Mouse (Mus musculus) neutrophil, adult 5-6 weeks (primary cell): Measurements from ENCODE around the gene Dclk1. TPM values are rescaled to one million over a fixed set of nuclear protein-coding genes. Genes with fewer than 3 reads are reported as not detected.

ENCODE experiments used
- ATAC-seq: fragments of 151-379, 151-347 bp; 2 replicates; pipeline ENCODE4 v1.8.0; 2017; ENCODE audit warnings: mild to moderate bottlenecking, moderate TSS enrichment; ENCODE audit not compliant: insufficient number of reproducible peaks, poor library complexity, low FRiP score, severe bottlenecking; ENCODE audit errors: extremely low read depth
- total RNA-seq: library from RNA; stranded (forward); fragments of 200-1000 nt; gene quantifications from 2 replicates; pipeline ENCODE4 v1.2.3, GENCODE M21; 2017

Gene Dclk1
- total RNA-seq, 1 experiment from 2014 or later = 0.23 TPM

DNA sequence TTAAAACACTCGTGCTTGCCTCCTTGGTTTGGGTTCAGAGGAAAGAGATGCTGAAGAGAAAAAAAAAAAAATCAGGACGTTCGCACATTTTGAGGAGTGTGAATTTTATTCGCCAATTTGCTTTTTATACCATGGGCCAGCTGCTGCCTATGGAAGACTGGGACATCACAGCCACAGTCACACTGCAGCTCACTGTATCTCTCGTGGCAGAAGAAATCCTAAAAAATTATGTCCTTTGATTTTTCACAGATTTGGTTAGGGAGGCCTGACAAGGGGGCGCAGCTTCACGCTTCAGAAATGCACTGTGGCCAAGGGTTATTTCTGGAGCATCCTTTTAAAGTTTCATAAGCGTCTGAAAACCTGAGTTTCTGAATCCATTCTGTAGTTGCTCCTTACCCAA lies 73.7 kb downstream of the Dclk1 start:
- ATAC-seq = no peak

GRCm38 (mm10) chr3:55318021-55318420 lies 75.9 kb downstream of the Dclk1 start:
- no peak for ATAC-seq

GRCm38 (mm10) chr3:55320572-55320971 lies 78.4 kb downstream of the Dclk1 start:
- no peak for ATAC-seq

DNA sequence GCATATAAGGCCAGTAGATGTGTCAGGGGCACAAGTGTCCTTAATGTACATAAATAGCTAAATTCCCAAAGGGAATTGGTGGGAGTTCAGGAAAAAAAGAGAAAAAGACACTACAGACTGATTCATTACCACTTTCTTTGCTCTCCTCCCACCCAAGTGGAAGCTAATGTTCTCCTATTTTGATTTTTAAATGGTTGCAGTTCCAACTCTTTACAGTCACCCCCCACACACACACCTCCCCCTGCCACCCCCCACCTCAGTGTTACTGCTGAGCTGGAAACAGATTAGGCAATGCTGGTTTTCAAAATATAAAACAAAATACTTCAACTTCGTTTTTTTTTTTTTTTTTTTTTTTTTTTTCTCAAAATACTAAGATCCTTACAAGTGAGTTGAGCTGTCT lies 81.9 kb downstream of the Dclk1 start:
- no peak for ATAC-seq

DNA sequence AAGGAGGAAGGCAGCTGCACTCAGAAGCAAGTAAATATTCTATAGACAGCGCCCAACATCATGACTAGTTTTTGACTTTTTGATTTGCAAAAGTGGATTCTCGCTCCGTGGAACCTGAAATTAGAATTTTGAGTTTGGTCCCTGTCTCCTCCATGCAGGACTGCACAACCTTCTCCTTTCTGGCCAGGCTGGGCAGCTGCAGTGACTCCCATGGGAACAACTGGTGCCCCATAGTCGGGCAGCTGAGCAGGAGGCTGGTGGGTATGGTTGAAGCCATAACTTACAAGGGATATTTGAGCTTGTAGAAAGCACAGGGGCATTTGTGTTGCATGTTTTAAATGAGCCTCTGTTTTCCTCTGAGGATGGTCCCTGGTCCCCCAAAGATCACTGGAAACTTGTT lies 88.3 kb downstream of the Dclk1 start:
- ATAC-seq = no peak

- no peak for ATAC-seq
Observed at GRCm38 (mm10) chr3:55331694-55332093, 89.5 kb downstream of the Dclk1 start.

DNA sequence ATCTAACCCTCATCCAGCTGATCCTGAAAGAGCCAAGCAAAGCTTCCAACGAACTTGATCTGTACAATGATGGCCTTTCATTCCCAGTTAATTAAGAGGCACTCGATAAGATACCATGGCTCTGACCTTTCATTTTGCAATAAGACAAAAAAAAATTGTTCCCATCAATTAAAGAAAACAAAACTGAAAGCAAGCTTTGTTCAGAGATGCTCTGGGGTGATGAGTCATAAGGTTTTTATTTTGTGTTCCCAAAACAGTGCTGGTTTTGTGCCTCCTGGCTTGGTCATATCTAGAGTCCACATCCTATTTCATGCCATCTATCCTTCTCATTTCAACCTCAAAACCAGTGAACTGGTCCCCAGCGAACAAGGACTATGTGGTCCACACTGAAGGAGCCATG lies 91.3 kb downstream of the Dclk1 start:
- ATAC-seq = no peak

- no peak for ATAC-seq
Observed at GRCm38 (mm10) chr3:55336895-55337294, 94.7 kb downstream of the Dclk1 start.

DNA sequence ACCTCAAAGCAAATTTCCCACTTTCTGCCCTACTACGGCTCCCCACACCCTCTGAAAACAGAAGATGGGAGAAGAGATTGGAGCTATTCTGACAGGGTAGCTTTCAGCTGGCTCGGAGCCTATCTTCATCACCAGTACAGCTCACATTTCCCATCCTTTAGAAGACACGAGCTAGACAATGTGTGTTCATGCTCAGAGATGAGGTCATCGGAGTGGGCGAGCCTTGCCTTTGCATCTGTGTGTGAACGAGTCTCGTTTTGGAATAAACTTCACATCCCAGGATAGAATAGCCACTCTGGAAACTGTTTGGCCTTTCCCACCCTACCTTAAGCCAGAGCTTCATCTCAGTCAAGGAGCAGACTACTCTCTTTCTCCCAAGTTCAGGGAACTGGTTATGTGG lies 95.5 kb downstream of the Dclk1 start:
- ATAC-seq = no peak

- ATAC-seq = no peak
Observed at GRCm38 (mm10) chr3:55342445-55342844, 100.3 kb downstream of the Dclk1 start.

- no peak for ATAC-seq
Observed at GRCm38 (mm10) chr3:55347371-55348025, 105.3 kb downstream of the Dclk1 start.

DNA sequence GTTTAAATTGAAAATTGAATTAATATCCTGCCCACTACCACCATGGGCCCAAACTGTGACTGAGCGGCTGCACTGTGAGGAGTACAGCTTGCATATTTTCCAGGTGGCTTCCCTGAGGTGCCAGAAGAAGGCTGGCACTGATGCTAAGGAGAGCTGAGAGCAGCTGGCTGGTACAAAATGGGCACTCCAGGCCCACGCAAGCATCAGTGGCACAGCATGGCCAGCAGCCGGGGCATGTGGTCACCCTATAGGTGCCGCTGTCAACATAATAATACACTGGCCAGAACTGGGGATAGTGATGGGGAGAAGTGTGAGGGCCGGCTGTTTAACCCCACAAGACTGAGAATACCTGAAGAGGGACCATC lies 105.8 kb downstream of the Dclk1 start:
- no peak for ATAC-seq

DNA sequence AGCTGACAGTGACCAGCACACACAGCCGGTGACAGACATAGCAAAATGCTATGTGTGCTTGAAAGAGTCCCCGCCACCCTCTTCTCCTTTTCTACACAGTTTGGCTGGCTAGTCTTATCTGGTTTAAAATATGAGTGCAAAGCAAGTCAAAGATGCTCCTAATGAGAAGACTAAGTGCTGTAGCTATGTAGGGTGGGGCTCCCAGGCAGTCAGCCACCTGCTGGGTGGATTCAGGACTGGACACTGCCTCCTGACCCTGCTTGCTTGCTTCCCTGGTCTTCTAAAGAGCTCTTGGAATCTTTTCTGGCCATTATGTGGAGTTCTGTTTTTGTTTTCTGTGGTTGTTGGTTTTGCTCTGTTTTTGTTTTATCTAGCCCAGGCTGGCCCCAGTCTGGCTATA lies 108.0 kb downstream of the Dclk1 start:
- ATAC-seq = no peak

DNA sequence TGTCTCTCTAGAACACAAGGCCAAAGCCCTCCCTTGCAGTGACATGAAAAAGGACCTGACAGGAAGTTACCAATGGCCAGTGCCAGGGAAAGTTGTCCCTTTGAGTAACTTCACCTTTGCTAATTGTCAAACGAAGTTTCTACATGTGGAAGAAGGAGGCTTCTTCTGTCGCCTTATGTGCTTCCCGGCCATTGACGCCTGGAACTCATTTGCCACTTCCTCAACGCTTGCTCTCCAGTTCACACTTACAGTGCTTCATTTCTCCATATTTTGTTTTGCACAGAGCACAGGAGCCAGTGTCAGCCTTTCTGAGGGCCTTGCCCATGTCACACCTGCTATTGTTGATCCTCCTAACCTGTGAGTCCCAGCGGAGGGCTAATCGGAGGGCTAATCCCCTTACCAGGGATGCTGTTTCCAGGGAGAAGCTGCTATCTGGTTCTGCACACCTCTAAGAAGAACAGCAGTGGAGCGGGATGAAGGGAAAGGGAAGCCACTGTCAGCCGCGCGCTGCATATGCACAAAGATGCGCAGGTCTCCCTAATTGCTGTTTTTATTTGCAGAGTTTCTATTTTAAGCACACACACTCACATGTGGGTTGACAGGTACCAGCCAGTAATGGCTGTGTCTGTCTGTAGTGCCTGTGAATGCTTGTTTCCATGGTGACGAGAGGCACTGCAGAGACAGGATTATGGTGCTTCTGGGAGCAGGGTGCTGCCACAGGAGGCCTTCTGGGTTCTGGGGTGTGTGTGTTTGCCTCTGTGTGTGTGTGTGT lies 109.3 kb downstream of the Dclk1 start:
- no peak for ATAC-seq

- ATAC-seq = no peak
Observed at GRCm38 (mm10) chr3:55352529-55352928, 110.4 kb downstream of the Dclk1 start.

DNA sequence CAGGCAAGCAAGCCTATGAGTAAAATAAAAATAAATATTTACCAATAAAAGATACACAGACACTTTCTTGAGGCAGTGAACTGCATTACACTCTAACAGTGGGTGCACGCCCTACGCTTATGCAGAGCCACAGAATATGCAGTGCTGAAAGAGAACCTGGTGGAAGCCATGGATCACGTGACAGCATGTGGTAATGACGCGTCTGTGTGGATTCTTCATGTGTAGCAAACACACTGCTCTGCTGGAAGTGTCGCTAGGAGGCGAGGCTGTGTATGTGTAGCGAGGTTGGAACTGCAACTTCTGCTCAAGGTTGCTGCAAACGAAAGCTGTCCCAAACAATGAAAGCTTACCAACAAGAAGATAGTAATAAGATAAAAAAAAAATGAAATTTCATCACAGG lies 111.0 kb downstream of the Dclk1 start:
- no peak for ATAC-seq

DNA sequence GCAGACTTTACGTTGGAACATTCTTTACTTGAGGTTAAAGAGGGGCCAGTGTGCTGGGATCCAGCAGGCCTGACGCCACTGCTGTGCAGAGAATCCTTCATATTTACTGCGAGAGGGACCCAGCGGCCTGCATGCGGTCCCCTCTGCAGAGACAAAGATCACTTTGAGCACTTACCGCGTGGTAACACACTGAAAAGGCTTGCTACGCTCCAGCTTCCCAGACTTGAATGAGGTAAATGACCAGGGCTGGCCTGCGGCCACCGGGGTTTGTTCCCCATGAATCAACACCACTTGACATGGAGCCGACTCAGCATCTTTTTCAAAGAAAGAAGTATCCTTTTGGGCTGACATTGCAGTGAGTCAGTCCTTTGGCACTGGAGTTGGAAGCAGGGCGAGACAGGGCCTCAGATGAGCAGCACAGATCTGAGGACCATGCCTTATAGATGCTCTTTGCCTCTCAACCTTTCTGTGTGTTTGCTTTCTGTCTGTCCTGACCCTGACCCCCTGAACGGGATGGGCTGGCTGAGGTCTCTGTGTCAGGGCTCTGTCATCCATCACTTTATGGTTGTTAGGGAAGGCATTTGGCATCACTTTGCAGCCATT lies 111.8 kb downstream of the Dclk1 start:
- no peak for ATAC-seq

- no peak for ATAC-seq
Observed at GRCm38 (mm10) chr3:55354765-55355164, 112.6 kb downstream of the Dclk1 start.

- no peak for ATAC-seq
Observed at GRCm38 (mm10) chr3:55358486-55358885, 116.3 kb downstream of the Dclk1 start.

GRCm38 (mm10) chr3:55360836-55361235 lies 118.7 kb downstream of the Dclk1 start:
- no peak for ATAC-seq
